Mouse (Mus musculus): ENCODE data around the gene Klhl41. TPM values are rescaled to one million over a fixed set of nuclear protein-coding genes. Genes with fewer than 3 reads are reported as not detected.
A peak's percentile ranks its signal among the peaks of the same experiment; 100 is the strongest.
"Not testable (repeated sequence)": the region's sequence is repeated elsewhere in the genome, so short reads cannot be mapped to it uniquely, and the experiment has no call there.

Gene Klhl41
- polyA plus RNA-seq (2015; fragmentation: Nextera tagmentation; extraction: Ambion mirVana) = 1.8 and 2.9 TPM in 2 replicates

GRCm38 (mm10) chr2:69669853-69670252 is at the start of gene Klhl41:
TSS of gene Klhl41 (plus strand) at chr2:69670120.
- H3K27ac ChIP-seq (ENCODE audit: low read length) = no peak within 1 kb of the TSS
- H3K27me3 ChIP-seq (ENCODE audit: control insufficient read depth, insufficient read depth, low read depth, low read length) = no peaks in the 10 kb centered on the region
- no peak within 1 kb of the TSS for H3K9ac ChIP-seq (ENCODE audit: low read length)
- no peaks in the 10 kb centered on the region for H3K36me3 ChIP-seq (ENCODE audit: control insufficient read depth, insufficient read depth, low read length)
- WGBS = 83% methylated on average over 9 of the region's 9 CpGs
- H3K4me3 ChIP-seq (ENCODE audit: low read length) = no peak within 1 kb of the TSS
- no peak within 1 kb of the TSS for H3K4me2 ChIP-seq (ENCODE audit: low read depth, low read length)
- no peaks in the 10 kb centered on the region for H3K4me1 ChIP-seq (replicated peaks; ENCODE audit: control insufficient read depth, insufficient read depth, low read length)
- H3K9me3 ChIP-seq (ENCODE audit: control insufficient read depth, low read length) = no peaks in the 10 kb centered on the region
- ATAC-seq (ENCODE audit: low read depth) = no peak

GRCm38 (mm10) chr2:69629215-69629614 is 40.7 kb upstream of the Klhl41 start:
- no peaks in the 10 kb centered on the region for H3K36me3 ChIP-seq (ENCODE audit: control insufficient read depth, insufficient read depth, low read length)
- H3K4me2 ChIP-seq (ENCODE audit: low read depth, low read length) = no peak overlapping the region
- H3K4me1 ChIP-seq (replicated peaks; ENCODE audit: control insufficient read depth, insufficient read depth, low read length) = 0 out of 2 replicates have a peak, but pooled peaks cover 3% of the 10 kb centered on the region
- no peak overlapping the region for H3K9ac ChIP-seq (ENCODE audit: low read length)
- H3K27ac ChIP-seq (ENCODE audit: low read length) = no peak overlapping the region
- no peaks in the 10 kb centered on the region for H3K9me3 ChIP-seq (ENCODE audit: control insufficient read depth, low read length)
- H3K27me3 ChIP-seq (ENCODE audit: control insufficient read depth, insufficient read depth, low read depth, low read length) = no peaks in the 10 kb centered on the region
- ATAC-seq (ENCODE audit: low read depth) = no peak
- 67% methylated on average over 17 of the region's 17 CpGs for WGBS
- H3K4me3 ChIP-seq (ENCODE audit: low read length) = no peak overlapping the region

GRCm38 (mm10) chr2:69629914-69630313 is 40.0 kb upstream of the Klhl41 start:
- no peak overlapping the region for H3K9ac ChIP-seq (ENCODE audit: low read length)
- no peaks in the 10 kb centered on the region for H3K9me3 ChIP-seq (ENCODE audit: control insufficient read depth, low read length)
- H3K27me3 ChIP-seq (ENCODE audit: control insufficient read depth, insufficient read depth, low read depth, low read length) = no peaks in the 10 kb centered on the region
- WGBS = 83% methylated on average over 6 of the region's 6 CpGs
- H3K4me1 ChIP-seq (replicated peaks; ENCODE audit: control insufficient read depth, insufficient read depth, low read length) = 0 out of 2 replicates have a peak, but pooled peaks cover 3% of the 10 kb centered on the region
- no peak overlapping the region for H3K4me2 ChIP-seq (ENCODE audit: low read depth, low read length)
- H3K36me3 ChIP-seq (ENCODE audit: control insufficient read depth, insufficient read depth, low read length) = no peaks in the 10 kb centered on the region
- no peak overlapping the region for H3K27ac ChIP-seq (ENCODE audit: low read length)
- H3K4me3 ChIP-seq (ENCODE audit: low read length) = no peak overlapping the region
- no peak for ATAC-seq (ENCODE audit: low read depth)

GRCm38 (mm10) chr2:69630792-69631191 is 39.1 kb upstream of the Klhl41 start:
- ATAC-seq (ENCODE audit: low read depth) = peak; percentile 86
- no peak overlapping the region for H3K4me2 ChIP-seq (ENCODE audit: low read depth, low read length)
- H3K27ac ChIP-seq (ENCODE audit: low read length) = peak overlapping the region; percentile 63
- 0 out of 2 replicates have a peak, but pooled peaks cover 5% of the 10 kb centered on the region for H3K4me1 ChIP-seq (replicated peaks; ENCODE audit: control insufficient read depth, insufficient read depth, low read length)
- no peaks in the 10 kb centered on the region for H3K9me3 ChIP-seq (ENCODE audit: control insufficient read depth, low read length)
- no peak overlapping the region for H3K9ac ChIP-seq (ENCODE audit: low read length)
- H3K36me3 ChIP-seq (ENCODE audit: control insufficient read depth, insufficient read depth, low read length) = no peaks in the 10 kb centered on the region
- 57% methylated on average over 5 of the region's 5 CpGs for WGBS
- H3K27me3 ChIP-seq (ENCODE audit: control insufficient read depth, insufficient read depth, low read depth, low read length) = no peaks in the 10 kb centered on the region
- no peak overlapping the region for H3K4me3 ChIP-seq (ENCODE audit: low read length)

GRCm38 (mm10) chr2:69631449-69631848 is 38.5 kb upstream of the Klhl41 start:
- WGBS = 87% methylated on average over 2 of the region's 2 CpGs
- peak overlapping the region; percentile 53 for H3K27ac ChIP-seq (ENCODE audit: low read length)
- no peak for ATAC-seq (ENCODE audit: low read depth)
- 0 out of 2 replicates have a peak, but pooled peaks cover 5% of the 10 kb centered on the region for H3K4me1 ChIP-seq (replicated peaks; ENCODE audit: control insufficient read depth, insufficient read depth, low read length)
- H3K4me2 ChIP-seq (ENCODE audit: low read depth, low read length) = no peak overlapping the region
- no peak overlapping the region for H3K9ac ChIP-seq (ENCODE audit: low read length)
- no peaks in the 10 kb centered on the region for H3K9me3 ChIP-seq (ENCODE audit: control insufficient read depth, low read length)
- H3K27me3 ChIP-seq (ENCODE audit: control insufficient read depth, insufficient read depth, low read depth, low read length) = no peaks in the 10 kb centered on the region
- no peak overlapping the region for H3K4me3 ChIP-seq (ENCODE audit: low read length)
- H3K36me3 ChIP-seq (ENCODE audit: control insufficient read depth, insufficient read depth, low read length) = no peaks in the 10 kb centered on the region

GRCm38 (mm10) chr2:69635064-69635701 is 34.7 kb upstream of the Klhl41 start:
- Histone ChIP-seq H3K9ac (ENCODE audit: low read length) (peak overlapping the region; percentile 27; the same call in 1 of the 2 replicates), H3K4me2 (ENCODE audit: low read depth, low read length) (peak overlapping the region; percentile 37), H3K27ac (ENCODE audit: low read length) (no peak overlapping the region), H3K9me3 (ENCODE audit: control insufficient read depth, low read length) (no peaks in the 10 kb centered on the region), H3K36me3 (ENCODE audit: control insufficient read depth, insufficient read depth, low read length) (no peaks in the 10 kb centered on the region), H3K4me3 (ENCODE audit: low read length) (peak overlapping the region; percentile 44), H3K27me3 (ENCODE audit: control insufficient read depth, insufficient read depth, low read depth, low read length) (no peaks in the 10 kb centered on the region), H3K4me1 (replicated peaks; ENCODE audit: control insufficient read depth, insufficient read depth, low read length) (0 out of 2 replicates have a peak, but pooled peaks cover 5% of the 10 kb centered on the region)
- 7% methylated on average over 11 of the region's 11 CpGs for WGBS
- peak; percentile 29; the same call in 1 of the 2 replicates for ATAC-seq (ENCODE audit: low read depth)

- Histone ChIP-seq H3K36me3 (ENCODE audit: control insufficient read depth, insufficient read depth, low read length) (no peaks in the 10 kb centered on the region), H3K27ac (ENCODE audit: low read length) (no peak overlapping the region), H3K4me2 (ENCODE audit: low read depth, low read length) (no peak overlapping the region), H3K4me1 (replicated peaks; ENCODE audit: control insufficient read depth, insufficient read depth, low read length) (0 out of 2 replicates have a peak, but pooled peaks cover 2% of the 10 kb centered on the region), H3K9me3 (ENCODE audit: control insufficient read depth, low read length) (no peaks in the 10 kb centered on the region), H3K4me3 (ENCODE audit: low read length) (no peak overlapping the region), H3K9ac (ENCODE audit: low read length) (no peak overlapping the region), H3K27me3 (ENCODE audit: control insufficient read depth, insufficient read depth, low read depth, low read length) (no peaks in the 10 kb centered on the region)
- WGBS = 70% methylated on average over 6 of the region's 6 CpGs
- no peak for ATAC-seq (ENCODE audit: low read depth)
Observed at GRCm38 (mm10) chr2:69635807-69636206, 34.1 kb upstream of the Klhl41 start.

GRCm38 (mm10) chr2:69637989-69638388 is 31.9 kb upstream of the Klhl41 start:
- WGBS = 64% methylated on average over 7 of the region's 7 CpGs
- ATAC-seq (ENCODE audit: low read depth); H3K4me1 ChIP-seq (replicated peaks; ENCODE audit: control insufficient read depth, insufficient read depth, low read length); H3K27me3 ChIP-seq (ENCODE audit: control insufficient read depth, insufficient read depth, low read depth, low read length); H3K9ac ChIP-seq (ENCODE audit: low read length); H3K27ac ChIP-seq (ENCODE audit: low read length); H3K4me2 ChIP-seq (ENCODE audit: low read depth, low read length); H3K9me3 ChIP-seq (ENCODE audit: control insufficient read depth, low read length); H3K4me3 ChIP-seq (ENCODE audit: low read length); H3K36me3 ChIP-seq (ENCODE audit: control insufficient read depth, insufficient read depth, low read length): not testable (repeated sequence)

GRCm38 (mm10) chr2:69640100-69640499 is 29.8 kb upstream of the Klhl41 start:
- no peak overlapping the region for H3K4me2 ChIP-seq (ENCODE audit: low read depth, low read length)
- H3K36me3 ChIP-seq (ENCODE audit: control insufficient read depth, insufficient read depth, low read length) = no peaks in the 10 kb centered on the region
- ATAC-seq (ENCODE audit: low read depth) = no peak
- no peak overlapping the region for H3K4me3 ChIP-seq (ENCODE audit: low read length)
- no peaks in the 10 kb centered on the region for H3K27me3 ChIP-seq (ENCODE audit: control insufficient read depth, insufficient read depth, low read depth, low read length)
- 56% methylated on average over 10 of the region's 10 CpGs for WGBS
- no peak overlapping the region for H3K27ac ChIP-seq (ENCODE audit: low read length)
- no peaks in the 10 kb centered on the region for H3K9me3 ChIP-seq (ENCODE audit: control insufficient read depth, low read length)
- H3K9ac ChIP-seq (ENCODE audit: low read length) = no peak overlapping the region
- 0 out of 2 replicates have a peak, but pooled peaks cover 2% of the 10 kb centered on the region for H3K4me1 ChIP-seq (replicated peaks; ENCODE audit: control insufficient read depth, insufficient read depth, low read length)
